In the genomic region with DNA sequence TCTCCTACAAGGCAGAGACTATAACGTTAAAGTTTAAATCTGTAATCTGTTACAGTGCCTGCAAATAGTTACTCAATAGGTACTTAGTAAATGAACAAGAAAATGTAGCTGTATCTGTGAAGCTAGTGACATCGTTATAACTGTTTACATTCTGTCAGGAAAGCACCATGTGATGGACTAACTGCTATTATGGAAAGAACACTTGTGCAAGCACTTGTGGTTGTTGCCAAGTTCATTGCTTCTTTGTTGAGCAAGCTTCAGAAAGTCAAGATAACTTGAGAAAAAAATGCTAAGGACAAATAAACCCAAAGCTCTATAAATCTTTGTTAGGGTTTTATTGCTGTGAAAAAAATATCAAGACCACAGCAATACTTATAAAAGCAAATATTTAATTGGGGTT, we compare ENCODE assay signal across 18 mouse cellular contexts.
DNase-seq lines count a peak whose midpoint lies in the region; ATAC-seq and TF ChIP-seq lines count a peak whose summit lies in the region.
"Had no signal": no experiment of that assay in that cellular context is flagged by ENCODE, and none has a peak within 500 bp of the region (broad histone marks: within the 10 kb centered on the region; RNA-seq: fewer than 3 reads in every experiment).

No protein-coding gene starts in this region.

- H3K4me3 ChIP-seq in lung, adult 2 months (replicated peaks; ENCODE audit: extremely low read depth, low read depth, low read length), result no peak overlapping the region
- H3K4me3 ChIP-seq in lung, embryonic 15.5 days, result no peak overlapping the region
- no peak overlapping the region for H3K4me3 ChIP-seq in hindbrain, embryonic 14.5 days (replicated peaks; ENCODE audit: low read length)
- H3K4me3 ChIP-seq: embryonic facial prominence, embryonic 13.5 days; gastrocnemius, adult 2 months; heart, embryonic 13.5 days; hindbrain, embryonic 13.5 days had no signal

- TF ChIP-seq CTCF in lung, adult 2 months (IDR thresholded peaks at IDR 0.05; ENCODE audit: insufficient read depth, low read length), result no peak

- no peaks in the 10 kb centered on the region for H3K4me1 ChIP-seq in lung, adult 2 months (ENCODE audit: control insufficient read depth, insufficient read depth, low read length)
- no peaks in the 10 kb centered on the region for H3K4me1 ChIP-seq in lung, embryonic 15.5 days
- no peaks in the 10 kb centered on the region for H3K4me1 ChIP-seq in hindbrain, embryonic 14.5 days (replicated peaks; ENCODE audit: control insufficient read depth, insufficient read depth, low read length)
- H3K4me1 ChIP-seq: embryonic facial prominence, embryonic 13.5 days; heart, embryonic 13.5 days; hindbrain, embryonic 13.5 days had no signal

- ATAC-seq in lung, embryonic 15.5 days (ENCODE audit: borderline replicate concordance, extremely low read depth, low FRiP score, low TSS enrichment), result peak; percentile 69; the same call in 1 of the 2 replicates
- no peak for ATAC-seq in hindbrain, embryonic 14.5 days (ENCODE audit: low FRiP score)
- ATAC-seq: forebrain, embryonic 14.5 days had no signal

- no peaks in the 10 kb centered on the region for H3K9me3 ChIP-seq in lung, embryonic 15.5 days
- no peaks in the 10 kb centered on the region for H3K9me3 ChIP-seq in hindbrain, embryonic 14.5 days (ENCODE audit: control insufficient read depth, low read length)
- H3K9me3 ChIP-seq: embryonic facial prominence, embryonic 13.5 days; heart, embryonic 13.5 days; hindbrain, embryonic 13.5 days had no signal

- H3K27me3 ChIP-seq in lung, embryonic 15.5 days, result no peaks in the 10 kb centered on the region
- no peaks in the 10 kb centered on the region for H3K27me3 ChIP-seq in hindbrain, embryonic 14.5 days (ENCODE audit: control insufficient read depth, insufficient read depth, low read length)
- H3K27me3 ChIP-seq: embryonic facial prominence, embryonic 13.5 days; heart, embryonic 13.5 days; hindbrain, embryonic 13.5 days had no signal

- no peaks in the 10 kb centered on the region for H3K36me3 ChIP-seq in lung, embryonic 15.5 days
- H3K36me3 ChIP-seq in hindbrain, embryonic 14.5 days (replicated peaks; ENCODE audit: control insufficient read depth, insufficient read depth), result no peaks in the 10 kb centered on the region
- H3K36me3 ChIP-seq: embryonic facial prominence, embryonic 13.5 days; heart, embryonic 13.5 days; hindbrain, embryonic 13.5 days had no signal

- no peak overlapping the region for H3K9ac ChIP-seq in lung, embryonic 15.5 days
- H3K9ac ChIP-seq in hindbrain, embryonic 14.5 days, result no peak overlapping the region
- H3K9ac ChIP-seq: embryonic facial prominence, embryonic 13.5 days; heart, embryonic 13.5 days; hindbrain, embryonic 13.5 days had no signal

- no peak overlapping the region for H3K4me2 ChIP-seq in lung, embryonic 15.5 days
- H3K4me2 ChIP-seq in hindbrain, embryonic 14.5 days (replicated peaks), result no peak overlapping the region
- H3K4me2 ChIP-seq: embryonic facial prominence, embryonic 13.5 days; heart, embryonic 13.5 days; hindbrain, embryonic 13.5 days had no signal

- WGBS in lung, adult 2 months, result 46% methylated on average over 2 of the region's 2 CpGs
- WGBS in lung, embryonic 15.5 days, result 20% methylated on average over 2 of the region's 2 CpGs
- whole genome bisulfite sequencing in hindbrain, embryonic 14.5 days, result 92% methylated on average over 2 of the region's 2 CpGs

- TF ChIP-seq POLR2A in lung, adult 2 months (IDR thresholded peaks at IDR 0.05; ENCODE audit: borderline replicate concordance, extremely low read depth, low read depth, low read length), result no peak

- peak; percentile 4 to 30 for DNase-seq in lung, adult 18-20 months
- no peak for DNase-seq in lung, adult 2 months
- DNase-seq in lung, postnatal 14 days, result peak; percentile 21
- DNase-seq in hindbrain, embryonic 14.5 days (ENCODE audit: low spot score), result no peak
- no peak for DNase-seq in embryo, embryonic 11 days
- no peak for DNase-seq in heart, postnatal 4 days
- DNase-seq: adrenal gland, postnatal 14 days; cerebellum, adult 11-12 months; cerebellum, adult 9-10 months; cerebellum, postnatal 25 days; gastrocnemius, adult 2 months; gastrocnemius, postnatal 25 days; heart, adult 11 months had no signal

- no peak overlapping the region for H3K27ac ChIP-seq in lung, embryonic 15.5 days
- H3K27ac ChIP-seq in hindbrain, embryonic 14.5 days, result no peak overlapping the region
- H3K27ac ChIP-seq: embryonic facial prominence, embryonic 13.5 days; gastrocnemius, adult 2 months; heart, embryonic 13.5 days; hindbrain, embryonic 13.5 days had no signal

Comparison
In these comparisons a context has a peak if more than half of its experiments do, and no peak if none do; other contexts are left out.
1. DNase-seq: peak in lung, adult 18-20 months (2 of 2) and lung, postnatal 14 days (single experiment); none in lung, adult 2 months (single experiment), hindbrain, embryonic 14.5 days (single experiment), embryo, embryonic 11 days (single experiment) and heart, postnatal 4 days (single experiment).